Mouse (Mus musculus) spleen, adult 2 months (tissue): ENCODE measurements around the gene Pitpnm2. TPM values are rescaled to one million over a fixed set of nuclear protein-coding genes. Genes with fewer than 3 reads are reported as not detected.

Experiments
- DNase-seq, 2 experiments: peaks; one replicate each; pipeline versions ENCODE4 v3.0.0 to v3.0.0-alpha.2; 2012 to 2021; ENCODE audit warnings: low spot score in 2 of 2, low read depth in 1 of 2
- H3K27ac ChIP-seq: fragments of 200-500 bp; 2 replicates; pipeline ENCODE4 v1.5.1; 2012; ENCODE audit warnings: low read length, inconsistent platforms; ENCODE audit not compliant: insufficient read depth
- H3K27me3 ChIP-seq: fragments of 200-500 bp; 2 replicates; pipeline ENCODE4 v1.6.1; 2012; ENCODE audit warnings: mild to moderate bottlenecking, moderate library complexity, low read length, inconsistent platforms; ENCODE audit not compliant: control insufficient read depth, insufficient read depth
- H3K36me3 ChIP-seq: fragments of 200-500 bp; 2 replicates; pipeline ENCODE4 v1.6.1; 2012; ENCODE audit warnings: mild to moderate bottlenecking, low read length, inconsistent platforms; ENCODE audit not compliant: control insufficient read depth, insufficient read depth
- H3K4me1 ChIP-seq: fragments of 200-500 bp; 2 replicates; pipeline ENCODE4 v1.6.1; 2011; ENCODE audit warnings: inconsistent platforms; ENCODE audit not compliant: control insufficient read depth, insufficient read depth, insufficient read length
- H3K4me3 ChIP-seq: fragments of 200-500 bp; 2 replicates; pipeline ENCODE4 v1.5.1; 2011; ENCODE audit warnings: mild to moderate bottlenecking, inconsistent platforms; ENCODE audit not compliant: insufficient read depth, insufficient read length; ENCODE audit errors: extremely low read depth
- CTCF ChIP-seq: fragments of 200-500 bp; IDR thresholded peaks from 2 replicates; pipeline ENCODE4 v1.5.1; 2011; ENCODE audit warnings: mild to moderate bottlenecking, inconsistent platforms; ENCODE audit not compliant: insufficient read depth, insufficient read length, insufficient replicate concordance; ENCODE audit errors: extremely low read depth
- POLR2A ChIP-seq: fragments of 200-500 bp; IDR thresholded peaks from 2 replicates; pipeline ENCODE4 v1.6.1; 2011; ENCODE audit warnings: low read depth, low read length, inconsistent platforms
- WGBS: fragments of 180-500 bp; shearing (Covaris S2); methylation state at CpG from one replicate; pipeline ENCODE4 v1.1.7; 2018; 5-methylcytosine and 5-hydroxymethylcytosine counted together
- polyA plus RNA-seq: library from polyadenylated mRNA; depleted of rRNA; stranded (reverse); fragments of >200 nt; gene quantifications from 2 replicates; pipeline ENCODE4 v1.2.3, GENCODE M21; 2012

Gene Pitpnm2
- polyA plus RNA-seq, 1 experiment, result 65.8 TPM

DNA sequence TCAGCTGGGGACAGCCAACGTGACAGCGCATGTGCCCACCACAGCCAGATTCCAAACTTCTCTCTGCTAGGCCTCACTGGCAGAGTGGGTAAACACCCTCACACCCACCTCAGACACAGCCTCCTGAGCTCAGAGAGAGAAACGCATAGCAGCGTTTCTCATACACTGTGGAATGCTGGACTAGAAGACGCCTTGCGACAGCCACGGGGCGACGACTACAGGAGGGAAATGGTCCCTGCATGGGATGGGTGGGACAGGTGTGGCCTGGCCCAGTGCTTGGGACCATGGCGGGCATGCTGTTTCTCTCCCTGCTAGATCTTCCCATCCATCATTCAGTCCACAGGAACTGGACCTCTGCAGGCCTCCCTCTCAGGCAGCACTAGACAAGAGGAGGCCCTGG lies 167.1 kb downstream of the Pitpnm2 start:
- 91% methylated on average over 10 of the region's 10 CpGs for WGBS
- Histone ChIP-seq H3K27ac (peak overlapping the region; percentile 32; the same call in 1 of the 2 replicates), H3K4me1 (peaks cover 11% of the 10 kb centered on the region; the same call in 1 of the 2 replicates), H3K4me3 (no peak overlapping the region), H3K36me3 (no peaks in the 10 kb centered on the region), H3K27me3 (no peaks in the 10 kb centered on the region)
- TF ChIP-seq POLR2A (no peak), CTCF (no peak)
- DNase-seq, result no peak

DNA sequence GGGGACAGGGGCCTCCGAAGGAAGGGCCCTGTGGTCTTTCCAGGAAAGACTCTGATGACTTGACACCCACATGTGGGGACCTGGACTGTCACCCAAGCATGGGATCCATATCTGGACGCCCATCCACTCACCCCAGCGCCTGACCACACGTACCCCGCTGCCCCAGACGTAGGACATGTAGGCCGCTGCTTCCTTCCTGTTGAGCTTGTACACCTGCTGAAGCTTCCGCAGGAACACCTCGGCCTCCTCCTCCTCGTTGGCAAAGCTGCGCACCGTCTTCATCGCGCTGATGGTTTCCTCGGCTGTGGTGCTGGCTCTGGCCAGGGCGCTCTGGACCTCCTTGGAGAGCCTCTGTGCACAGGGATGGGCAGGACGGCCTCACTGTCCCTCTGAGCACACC lies 169.7 kb downstream of the Pitpnm2 start:
- Histone ChIP-seq H3K27me3 (no peaks in the 10 kb centered on the region), H3K36me3 (no peaks in the 10 kb centered on the region), H3K27ac (peak overlapping the region; percentile 66), H3K4me3 (no peak overlapping the region; the same call in 1 of the 2 replicates), H3K4me1 (peaks cover 22% of the 10 kb centered on the region; the same call in 1 of the 2 replicates)
- TF ChIP-seq CTCF (no peak), POLR2A (no peak)
- 27% methylated on average over 17 of the region's 17 CpGs for WGBS
- DNase-seq, result peak in 1 of 2 experiments; percentile 34

DNA sequence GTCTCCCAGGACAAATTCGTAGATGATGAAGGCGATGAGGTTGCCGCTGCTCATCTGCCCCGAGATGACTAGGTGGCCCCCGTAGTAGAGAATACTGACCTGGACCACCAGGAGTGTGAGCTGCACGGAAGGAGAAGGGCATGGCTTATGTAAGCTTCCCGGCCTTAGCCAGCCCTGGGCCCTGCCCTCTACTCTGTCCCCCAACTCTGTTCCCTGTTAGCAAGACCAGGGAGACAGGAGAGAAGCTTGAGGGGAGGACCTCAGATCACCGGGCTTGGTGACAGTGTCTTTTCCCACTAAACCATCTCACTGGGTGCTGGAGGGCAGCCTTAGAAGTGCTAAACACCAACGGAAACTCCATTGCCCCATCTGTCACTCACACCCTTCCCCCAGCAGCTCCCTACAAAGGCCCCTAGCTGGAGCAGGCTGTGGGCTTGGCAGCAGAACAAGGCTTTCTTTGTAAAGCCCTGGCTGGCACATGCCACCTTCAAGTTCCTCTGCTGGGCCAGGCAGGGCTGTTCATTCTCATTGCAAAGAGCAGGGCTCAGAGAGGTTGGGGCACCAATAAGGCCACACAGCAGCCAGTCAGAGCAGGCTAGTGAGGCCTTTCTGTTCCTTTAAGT lies 170.7 kb downstream of the Pitpnm2 start:
- H3K4me1 ChIP-seq, result peaks cover 25% of the 10 kb centered on the region; the same call in 1 of the 2 replicates
- H3K27me3 ChIP-seq, result no peaks in the 10 kb centered on the region
- no peak overlapping the region; the same call in 1 of the 2 replicates for H3K4me3 ChIP-seq
- H3K27ac ChIP-seq, result peak overlapping the region; percentile 66
- no peak for DNase-seq
- no peaks in the 10 kb centered on the region for H3K36me3 ChIP-seq
- WGBS, result 58% methylated on average over 9 of the region's 9 CpGs
- TF ChIP-seq POLR2A (no peak), CTCF (no peak)

DNA sequence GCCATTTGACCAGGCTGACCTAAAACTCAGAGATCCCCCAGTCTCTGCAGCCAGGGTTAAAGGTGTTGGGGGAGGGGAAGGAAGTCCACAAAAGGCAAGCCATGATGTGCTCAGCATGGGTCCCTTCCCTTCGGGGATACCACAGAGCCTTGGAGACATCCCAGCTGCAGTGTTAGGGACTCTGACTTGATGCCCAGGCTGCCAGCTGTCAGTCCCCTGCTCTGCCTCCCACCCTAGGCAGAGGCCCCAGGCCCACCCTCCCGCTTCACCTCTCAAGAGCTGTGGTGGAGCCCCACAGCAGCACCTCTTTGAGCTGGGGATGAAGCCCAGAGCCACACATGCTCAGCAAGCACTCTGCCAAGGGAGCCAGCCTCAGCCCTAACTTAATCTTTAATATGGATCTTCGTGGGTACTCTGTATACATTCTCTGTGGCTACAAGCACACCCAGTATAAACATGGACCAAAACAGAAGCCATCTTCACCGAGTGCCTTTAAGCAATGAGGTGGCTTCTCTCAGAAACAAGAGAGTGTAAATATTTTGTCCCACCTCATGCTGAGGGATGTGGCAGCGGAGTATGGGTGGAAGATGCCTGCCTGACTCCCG lies 171.6 kb downstream of the Pitpnm2 start:
- Histone ChIP-seq H3K4me1 (peaks cover 30% of the 10 kb centered on the region; the same call in 1 of the 2 replicates), H3K27ac (peak overlapping the region; percentile 66), H3K27me3 (no peaks in the 10 kb centered on the region), H3K4me3 (no peak overlapping the region; the same call in 1 of the 2 replicates), H3K36me3 (no peaks in the 10 kb centered on the region)
- no peak for DNase-seq
- TF ChIP-seq POLR2A (no peak), CTCF (no peak)
- WGBS, result 62% methylated on average over 6 of the region's 6 CpGs

DNA sequence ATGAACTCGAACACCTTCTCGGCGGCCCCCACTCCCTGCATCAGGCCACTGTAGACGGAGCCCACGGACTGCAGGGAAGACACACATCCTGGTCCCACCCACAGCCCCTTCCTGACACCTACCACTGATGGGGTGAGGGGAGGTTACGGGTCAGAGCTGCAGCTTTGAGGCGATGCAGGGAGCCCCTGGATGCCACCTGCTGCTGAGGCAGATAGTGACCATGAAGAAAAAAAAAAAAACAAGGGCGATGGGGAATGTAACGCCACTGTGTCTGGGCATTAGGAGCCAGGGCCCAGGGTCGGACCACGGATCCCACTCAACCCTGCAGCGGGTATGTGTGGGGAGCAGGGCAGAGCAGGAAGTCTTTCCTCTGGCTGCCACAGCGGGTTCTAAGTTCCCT lies 172.3 kb downstream of the Pitpnm2 start:
- Histone ChIP-seq H3K4me3 (no peak overlapping the region), H3K27me3 (no peaks in the 10 kb centered on the region), H3K4me1 (peaks cover 30% of the 10 kb centered on the region; the same call in 1 of the 2 replicates), H3K36me3 (no peaks in the 10 kb centered on the region), H3K27ac (peak overlapping the region; percentile 33; the same call in 1 of the 2 replicates)
- 53% methylated on average over 13 of the region's 13 CpGs for WGBS
- DNase-seq, result no peak
- TF ChIP-seq POLR2A (no peak), CTCF (no peak)

DNA sequence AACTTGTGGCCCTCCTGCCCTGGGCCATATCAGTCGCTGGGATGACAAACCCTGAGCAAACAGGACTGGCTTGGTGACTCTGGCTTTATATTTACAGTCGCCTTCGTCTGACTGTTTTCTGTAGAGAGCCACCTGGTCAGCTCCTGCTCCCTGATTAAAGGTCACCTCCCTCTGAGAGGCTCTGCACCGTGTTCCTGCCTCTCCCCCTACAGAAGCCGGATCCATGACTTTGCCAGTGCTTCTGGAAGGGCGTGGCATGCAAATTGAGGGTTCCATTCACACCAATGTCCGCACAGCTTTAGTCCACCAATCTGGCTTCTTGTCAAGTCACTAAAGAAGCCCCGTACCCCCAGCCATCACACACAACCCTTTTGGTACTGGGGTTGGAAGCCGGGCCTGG lies 173.0 kb downstream of the Pitpnm2 start:
- DNase-seq, result no peak
- Histone ChIP-seq H3K36me3 (no peaks in the 10 kb centered on the region), H3K4me1 (peaks cover 30% of the 10 kb centered on the region; the same call in 1 of the 2 replicates), H3K27me3 (no peaks in the 10 kb centered on the region), H3K27ac (peak overlapping the region; percentile 33; the same call in 1 of the 2 replicates), H3K4me3 (no peak overlapping the region)
- 83% methylated on average over 9 of the region's 9 CpGs for WGBS
- no peak for TF ChIP-seq POLR2A

DNA sequence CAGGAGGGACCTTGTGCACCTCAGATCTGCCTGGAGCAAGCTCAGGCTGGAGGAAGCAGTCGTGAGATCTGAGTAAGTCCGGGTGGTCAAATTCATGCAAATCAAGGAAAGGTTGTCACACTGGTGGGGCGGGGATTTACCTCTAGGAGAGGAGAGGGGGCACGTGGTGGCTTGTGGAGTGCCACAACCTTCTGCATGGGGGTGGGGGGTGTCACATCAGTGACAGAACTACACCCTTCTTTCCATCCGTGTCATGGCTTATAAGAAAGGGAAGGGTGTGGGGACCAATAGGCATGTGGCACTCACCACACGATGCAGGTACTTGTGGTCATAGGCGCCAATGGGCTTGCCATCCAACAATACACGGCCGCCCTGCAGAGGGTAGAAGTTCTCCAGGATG lies 173.8 kb downstream of the Pitpnm2 start:
- 41% methylated on average over 9 of the region's 9 CpGs for WGBS
- TF ChIP-seq POLR2A (no peak), CTCF (no peak)
- Histone ChIP-seq H3K27ac (peak overlapping the region; percentile 19; the same call in 1 of the 2 replicates), H3K4me1 (peaks cover 30% of the 10 kb centered on the region; the same call in 1 of the 2 replicates), H3K36me3 (no peaks in the 10 kb centered on the region), H3K4me3 (no peak overlapping the region), H3K27me3 (no peaks in the 10 kb centered on the region)
- DNase-seq, result no peak
